Mouse (Mus musculus) MEL-GATA-1-ER (cell line): ENCODE data around the gene Itpkc.

Experiments used
- DNase-seq: peaks from one replicate; pipeline ENCODE4 v3.0.0-alpha.2; 2012; ENCODE audit warnings: low read depth; ENCODE audit errors: extremely low read depth

Itpkc gene

DNA sequence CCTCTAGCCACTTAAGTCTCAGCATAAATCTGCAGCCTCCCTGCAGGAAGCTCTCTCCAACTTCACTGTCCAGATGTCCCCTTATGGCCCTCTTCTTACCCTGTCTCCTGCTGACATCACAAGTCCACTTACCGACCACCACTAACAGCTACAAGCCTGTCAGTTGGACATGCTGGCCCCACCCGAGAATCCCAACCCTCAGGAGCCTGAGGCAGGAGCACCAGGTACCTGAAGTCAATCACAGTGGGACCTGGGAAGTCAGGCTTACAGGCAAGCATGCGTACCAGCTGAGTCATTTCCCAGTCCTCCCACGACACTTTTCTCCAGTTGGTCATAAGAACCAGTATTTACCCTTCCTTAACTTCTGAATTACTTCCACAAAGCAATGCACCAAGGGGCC is 34.7 kb downstream of the Itpkc start:
- DNase-seq: no peak

DNA sequence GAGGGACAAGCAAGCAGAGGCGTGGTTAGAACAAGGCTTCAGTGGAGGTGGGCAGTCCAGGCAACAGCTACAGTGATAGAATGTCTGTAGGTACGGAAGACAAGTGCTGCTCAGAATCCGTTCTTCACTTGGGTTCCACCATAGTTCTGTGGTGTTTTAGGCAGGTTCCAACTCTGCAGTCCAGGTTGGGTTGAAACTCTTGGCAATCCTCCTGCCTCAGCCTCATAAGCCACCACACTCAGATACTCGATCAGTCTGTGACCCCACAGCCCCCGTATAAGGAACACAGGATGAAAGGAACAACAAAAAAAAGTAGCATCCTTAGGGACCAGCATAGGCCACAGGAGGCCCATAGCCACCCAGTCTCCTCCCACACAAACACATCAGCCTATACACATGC is 36.0 kb downstream of the Itpkc start:
- DNase-seq: no peak

- DNase-seq: no peak
Observed at GRCm38 (mm10) chr7:27189271-27189931, 39.1 kb downstream of the Itpkc start.

- DNase-seq: no peak
Observed at GRCm38 (mm10) chr7:27185986-27186385, 42.5 kb downstream of the Itpkc start.

DNA sequence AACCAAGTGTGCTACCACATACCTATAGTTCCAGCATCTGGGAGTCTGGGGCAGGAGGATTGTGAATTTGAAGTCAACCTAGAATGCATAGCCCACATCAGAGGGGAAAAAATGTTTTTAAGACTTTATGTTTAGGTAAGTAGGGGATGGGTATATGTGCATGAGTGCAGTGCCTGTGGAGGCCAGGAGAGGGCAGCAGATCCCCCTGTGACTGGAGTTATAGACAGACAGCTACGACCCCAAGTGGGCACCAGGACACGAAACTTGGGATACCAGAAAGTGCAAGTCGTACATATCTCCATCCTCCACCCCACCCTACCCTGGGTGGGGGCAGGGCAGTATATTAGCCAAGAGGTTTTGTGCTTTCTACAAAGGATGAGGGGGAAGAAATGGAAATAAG is 43.5 kb downstream of the Itpkc start:
- no peak for DNase-seq

- DNase-seq: no peak
Observed at GRCm38 (mm10) chr7:27182498-27182897, 46.0 kb downstream of the Itpkc start.

DNA sequence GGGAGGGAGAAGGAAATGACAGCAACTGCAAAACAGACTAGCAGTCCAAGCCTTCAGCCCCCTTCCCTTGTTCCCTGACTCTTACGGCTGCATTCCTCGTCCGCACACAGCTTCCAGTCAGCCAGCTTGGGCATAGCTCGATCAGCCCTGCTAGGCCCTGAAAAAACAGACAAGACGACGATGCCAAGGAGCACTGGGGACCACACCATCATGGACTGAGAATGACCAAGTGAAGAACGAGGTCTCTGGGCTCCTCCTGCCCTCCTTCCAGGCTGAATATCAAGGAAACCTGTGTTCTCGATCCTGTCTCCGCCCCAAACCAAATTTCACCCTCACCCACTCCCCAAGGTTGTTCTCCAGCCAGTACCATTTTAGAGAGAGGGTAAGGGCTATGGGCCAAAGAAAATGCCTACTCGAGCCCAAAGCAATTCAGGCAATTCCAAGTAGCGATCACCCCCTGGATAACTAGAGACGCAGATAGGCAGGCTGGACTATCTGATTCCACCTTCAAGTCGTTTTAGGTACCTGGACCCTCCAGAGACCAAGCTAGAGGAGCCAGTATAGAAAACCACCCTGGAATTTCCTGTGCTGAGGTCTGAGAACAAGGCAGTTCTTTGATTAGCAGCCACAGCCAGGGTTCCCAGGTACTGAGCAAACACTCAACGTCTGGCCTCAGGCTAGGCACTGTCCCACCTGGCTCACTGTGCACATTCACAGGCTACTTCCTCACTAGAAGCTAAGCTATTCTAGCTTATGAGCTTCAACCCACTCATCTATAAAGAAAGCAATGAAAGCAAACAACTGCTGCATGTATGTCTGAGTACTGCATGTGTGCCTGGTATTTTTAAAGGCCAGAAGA is 47.4 kb downstream of the Itpkc start, which contains the start of the genes Gm21983 and Mia:
TSS of gene Gm21983 (minus strand) at position 250 of the 859 bp plus-strand sequence.
TSS of gene Mia (minus strand) at position 321 of the 859 bp plus-strand sequence.
- DNase-seq: no peak

DNA sequence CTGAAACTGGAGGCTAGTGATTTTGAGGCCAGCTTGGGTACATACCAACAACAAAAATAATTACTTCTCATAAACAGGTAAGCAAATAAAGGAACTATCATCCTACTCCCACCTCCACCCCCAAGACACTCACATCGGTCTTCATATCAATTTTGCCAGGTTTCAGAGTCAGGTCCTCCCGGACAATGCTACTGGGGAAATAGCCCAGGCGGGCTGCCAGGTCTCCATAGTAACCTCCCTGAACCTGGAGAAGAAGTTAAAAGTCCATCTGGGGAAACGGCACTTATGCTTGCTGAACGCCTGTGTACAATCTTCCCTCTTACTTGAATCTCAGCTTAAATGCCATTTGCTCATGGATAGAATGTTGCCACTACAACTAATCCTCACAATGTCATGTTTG is 48.4 kb downstream of the Itpkc start:
- no peak for DNase-seq

- DNase-seq: peak; percentile 39
Observed at GRCm38 (mm10) chr7:27179217-27179918, 49.1 kb downstream of the Itpkc start.

DNA sequence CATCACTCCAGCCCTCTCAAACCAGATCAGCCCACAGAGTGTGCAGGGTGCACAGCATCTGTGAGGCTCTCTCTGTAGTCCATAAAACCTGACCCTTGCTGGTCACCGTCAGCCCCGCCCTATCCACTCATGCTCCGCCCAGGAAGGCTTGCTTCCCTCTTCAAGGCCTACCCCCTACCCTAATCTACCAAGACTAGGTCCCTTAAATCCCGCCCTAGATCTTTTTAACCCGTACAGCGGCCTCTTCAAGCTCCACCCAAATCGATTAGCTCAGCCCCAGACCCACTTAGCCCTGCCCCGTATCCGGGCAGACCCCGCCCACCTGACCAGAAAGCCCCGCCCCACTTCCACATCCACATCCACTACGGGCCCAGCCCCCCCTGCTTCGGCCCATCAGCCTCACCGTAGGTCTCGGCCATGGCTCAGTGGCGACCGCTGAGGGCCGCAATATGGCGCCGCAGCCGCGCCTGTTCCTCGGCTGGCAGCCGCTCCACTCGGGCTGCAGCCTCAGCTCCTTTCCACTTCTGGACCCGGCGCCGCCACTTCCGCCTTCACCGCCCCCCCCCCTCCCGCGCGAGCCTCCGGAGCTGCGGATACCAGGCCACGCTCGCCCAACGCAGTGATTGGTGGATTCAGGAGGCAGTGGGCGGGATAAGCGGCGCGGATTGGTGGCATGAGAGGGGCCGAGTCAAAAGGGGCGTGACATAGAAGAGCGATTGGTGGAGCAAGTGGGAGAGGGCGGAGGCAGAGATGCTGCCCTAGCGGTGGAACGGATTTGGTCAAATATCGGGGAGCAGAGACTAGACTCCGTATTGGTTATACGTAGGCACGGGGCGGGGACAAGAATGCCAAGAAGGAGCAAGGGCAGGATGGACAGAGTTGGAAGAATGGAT is 49.9 kb downstream of the Itpkc start, which contains the start of gene Rab4b:
TSS of gene Rab4b (minus strand) at position 573 of the 893 bp plus-strand sequence.
- DNase-seq: peak; percentile 97

GRCm38 (mm10) chr7:27177942-27178323 is 50.5 kb downstream of the Itpkc start:
- no peak for DNase-seq

- no peak for DNase-seq
Observed at GRCm38 (mm10) chr7:27174896-27175295, 53.6 kb downstream of the Itpkc start.

GRCm38 (mm10) chr7:27174496-27174895 is 54.0 kb downstream of the Itpkc start:
- no peak for DNase-seq

DNA sequence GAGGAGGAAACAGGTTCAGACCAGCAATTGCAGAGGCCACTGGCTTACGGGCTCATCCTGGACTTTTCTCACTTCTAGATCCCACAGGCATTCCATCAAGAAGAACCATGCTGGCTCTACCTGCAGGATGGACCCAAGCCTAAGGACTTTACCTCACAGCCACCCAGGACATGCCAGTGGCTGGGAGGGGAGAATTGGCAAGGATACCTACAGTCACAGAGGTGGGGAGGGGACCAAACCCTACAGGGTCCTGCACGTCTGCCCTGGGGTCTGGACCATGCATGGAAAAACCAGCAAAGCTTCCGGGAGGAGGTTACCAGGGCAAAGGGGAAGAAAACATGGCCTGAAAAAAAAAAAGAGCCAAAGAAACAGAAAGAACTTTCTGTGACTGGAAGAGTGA is 57.5 kb downstream of the Itpkc start:
- no peak for DNase-seq

GRCm38 (mm10) chr7:27168371-27168770 is 60.1 kb downstream of the Itpkc start:
- no peak for DNase-seq

- DNase-seq: no peak
Observed at GRCm38 (mm10) chr7:27167475-27168094, 60.9 kb downstream of the Itpkc start.

DNA sequence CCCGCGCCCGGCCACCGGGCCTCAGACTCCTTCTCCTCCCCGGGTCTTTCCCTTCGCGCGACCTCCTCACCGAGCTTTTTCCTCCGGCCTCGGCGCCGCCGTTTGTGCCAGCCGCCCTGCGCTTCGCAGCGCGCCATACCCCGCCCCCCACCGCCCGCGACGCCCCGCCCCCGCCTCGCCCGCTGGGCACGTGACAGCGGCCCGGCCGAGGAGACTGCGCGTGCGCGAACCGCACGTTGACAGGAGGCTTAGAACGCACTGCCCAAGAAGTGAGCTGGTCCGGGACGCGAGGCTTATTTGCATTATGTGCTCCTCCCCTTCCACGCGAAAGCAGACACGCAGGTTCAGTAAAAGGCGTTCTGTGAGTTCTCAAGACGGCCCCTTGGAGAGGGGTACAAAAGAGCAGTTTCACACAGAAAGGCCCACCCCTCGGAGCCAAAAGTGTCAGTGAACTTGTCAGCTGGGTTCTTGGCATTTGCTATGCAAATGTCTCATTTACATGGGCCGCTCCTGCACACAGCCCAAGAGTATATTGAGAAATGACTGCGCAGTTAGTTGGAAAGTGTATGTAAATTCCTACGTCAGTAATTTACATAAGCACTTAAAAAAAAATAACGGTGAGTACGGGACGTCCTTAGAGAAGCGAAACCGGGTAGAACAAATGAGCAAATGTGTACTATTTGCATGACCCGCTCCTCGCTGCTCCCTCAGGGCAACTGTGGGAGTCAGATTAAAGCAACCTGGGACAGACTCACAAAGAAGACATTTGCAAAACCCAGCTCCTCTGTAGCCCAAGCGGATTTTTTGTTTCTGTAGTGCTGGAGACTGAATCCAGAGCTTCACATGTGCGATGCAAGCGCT is 61.6 kb downstream of the Itpkc start, which contains the start of gene Egln2:
TSS of gene Egln2 (minus strand) at position 189 of the 861 bp plus-strand sequence.
- DNase-seq: peak; percentile 95

DNA sequence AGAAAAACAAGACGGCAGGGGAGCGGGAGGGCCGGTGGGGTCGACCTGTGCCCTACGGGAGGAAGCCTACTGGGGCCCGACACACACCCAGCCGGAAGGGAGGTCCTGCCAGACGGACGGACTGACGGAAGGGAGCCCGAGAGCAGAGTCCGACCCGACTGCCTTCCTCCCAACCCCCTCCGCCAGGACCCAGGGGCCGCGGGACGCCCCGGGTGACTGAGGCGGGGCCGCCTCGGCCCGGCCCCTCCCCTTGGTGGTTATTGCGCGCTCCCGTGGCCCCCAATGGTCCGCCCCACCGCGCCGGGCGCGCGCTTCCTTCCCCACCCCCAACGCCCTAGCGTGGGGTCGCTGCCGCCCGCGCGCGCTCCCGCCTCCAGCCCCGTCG is 62.2 kb downstream of the Itpkc start:
- peak; percentile 39 for DNase-seq

- no peak for DNase-seq
Observed at GRCm38 (mm10) chr7:27165696-27166095, 62.8 kb downstream of the Itpkc start.
